8 mouse cellular contexts compared by ENCODE assay signal in the genomic region with DNA sequence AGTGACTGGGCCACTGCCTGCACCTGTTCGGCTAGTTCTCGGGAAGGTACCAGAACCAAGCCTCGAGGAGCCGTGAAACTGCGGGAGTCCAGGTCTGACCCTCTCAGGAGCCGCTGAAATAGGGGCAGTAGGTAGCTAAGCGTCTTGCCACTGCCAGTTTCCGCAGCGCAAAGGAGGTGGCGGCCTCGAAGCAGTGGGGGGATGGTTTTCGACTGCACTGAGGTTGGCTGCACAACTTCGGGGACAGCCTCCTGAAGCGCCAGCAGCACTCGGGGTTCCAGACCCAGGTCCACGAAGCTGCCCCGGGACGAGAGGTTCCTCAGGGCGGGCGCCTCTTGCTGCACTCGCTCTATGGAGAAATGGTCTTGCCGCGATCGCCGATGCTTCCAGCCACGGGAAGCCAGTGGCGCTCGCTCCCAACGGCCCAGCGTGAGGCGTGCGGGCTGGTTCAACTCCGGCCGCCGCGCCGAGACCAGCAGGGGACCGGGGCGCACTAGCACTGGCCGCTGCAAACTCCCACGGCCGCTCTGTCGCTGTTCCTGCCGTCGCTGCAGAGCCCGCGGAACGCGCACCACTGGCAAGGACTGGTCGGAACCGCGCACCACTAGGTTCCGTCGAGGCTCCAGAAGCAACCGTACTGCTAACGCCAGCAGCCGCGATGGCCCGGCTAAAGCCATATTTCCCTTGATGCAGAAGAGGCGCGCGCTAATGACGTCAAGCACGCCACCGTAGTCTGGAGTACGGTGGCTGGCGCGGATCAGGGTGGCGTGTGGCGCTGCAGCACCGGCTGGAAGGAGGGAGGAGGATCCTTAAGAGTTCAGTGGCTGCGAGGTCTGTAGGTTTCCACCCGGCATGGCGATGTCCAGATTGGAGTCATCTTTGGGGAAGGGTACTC. TPM values are rescaled to one million over a fixed set of nuclear protein-coding genes. Genes with fewer than 3 reads are reported as not detected.
A peak's percentile ranks its signal among the peaks of the same experiment; 100 is the strongest.
DNase-seq lines count a peak whose midpoint lies in the region; ATAC-seq lines count a peak whose summit lies in the region.

No protein-coding gene starts in this region.

- intact Hi-C loops in gastrocnemius, postnatal 14 days (cut with DNase I; ENCODE audit: low total_unique reads), result no loop called here
- intact Hi-C loops in left cerebral cortex, postnatal 14 days (cut with DNase I), result loop anchor here (5.0 kb wide), 1 partner anchor 74 kb away; a partner anchor contains a TSS

- H3K9me3 ChIP-seq in intestine, embryonic 14.5 days (ENCODE audit: control insufficient read depth, low read length), result no peaks in the 10 kb centered on the region

- H3K4me3 ChIP-seq in intestine, embryonic 14.5 days (ENCODE audit: low read depth, low read length), result peak overlapping the region; percentile 97

- H3K27ac ChIP-seq in intestine, embryonic 14.5 days (ENCODE audit: low read depth), result peak overlapping the region; percentile 57

- 1% methylated on average over 74 of the region's 74 CpGs for WGBS in intestine, embryonic 14.5 days

- H3K4me2 ChIP-seq in intestine, embryonic 14.5 days (ENCODE audit: low read length), result peak overlapping the region; percentile 85

- H3K27me3 ChIP-seq in intestine, embryonic 14.5 days (replicated peaks; ENCODE audit: control insufficient read depth, insufficient read depth, low read length), result no peaks in the 10 kb centered on the region

- DNase-seq in adrenal gland, adult (ENCODE audit: inconsistent age in 2 of 2, low spot score in 1 of 2), result peak; percentile 93 to 97
- DNase-seq in embryo, embryonic 10.5 days (ENCODE audit: low spot score), result peak; percentile 96
- DNase-seq in gastrocnemius, postnatal 14 days, result peak; percentile 92
- peak; percentile 96 for DNase-seq in intestine, embryonic 14.5 days (ENCODE audit: low spot score)
- DNase-seq in left cerebral cortex, postnatal 14 days (ENCODE audit: low spot score in 2 of 2), result peak; percentile 92 to 96
- peak; percentile 94 for DNase-seq in mesoderm, embryonic 11.5 days (ENCODE audit: low read depth, low spot score)
- DNase-seq in right cerebral cortex, postnatal 36 days (ENCODE audit: low spot score in 2 of 2), result peak; percentile 91 to 93
- DNase-seq in yolk sac, embryonic 10.5 days (ENCODE audit: low spot score), result peak; percentile 93

- H3K9ac ChIP-seq in intestine, embryonic 14.5 days (ENCODE audit: low read length), result peak overlapping the region; percentile 88

- peaks cover 8% of the 10 kb centered on the region for H3K4me1 ChIP-seq in intestine, embryonic 14.5 days (replicated peaks; ENCODE audit: control insufficient read depth, insufficient read depth, low read length)

- H3K36me3 ChIP-seq in intestine, embryonic 14.5 days (ENCODE audit: control insufficient read depth, insufficient read depth, low read length), result peaks cover 6% of the 10 kb centered on the region; the same call in 1 of the 2 replicates

- peak; percentile 97 for ATAC-seq in intestine, embryonic 14.5 days (replicated peaks; ENCODE audit: low FRiP score, low TSS enrichment, low read depth)

RNA-seq across cellular contexts. Expression of a gene that starts 0.7 kb away (rescaled TPM):
- total RNA-seq in gastrocnemius, postnatal 14 days (2021), result 1 to 10 TPM; 9.5 to 9.7 TPM
- 16.9 and 17.9 TPM in 2 replicates for polyA plus RNA-seq in intestine, embryonic 14.5 days (2014; fragmentation: Nextera tagmentation; extraction: Ambion mirVana)
- 10 to 100 TPM; 13.4 to 13.8 TPM for total RNA-seq in left cerebral cortex, postnatal 14 days (2021)

RNA-seq across cellular contexts. Expression of a gene that starts 5.2 kb away (rescaled TPM):
- not detected for total RNA-seq in gastrocnemius, postnatal 14 days (2021)
- not detected in 2 replicates for polyA plus RNA-seq in intestine, embryonic 14.5 days (2014; fragmentation: Nextera tagmentation; extraction: Ambion mirVana)
- not detected for total RNA-seq in left cerebral cortex, postnatal 14 days (2021)

RNA-seq across cellular contexts. Expression of a gene that starts 19.9 kb away (rescaled TPM):
- total RNA-seq in gastrocnemius, postnatal 14 days (2021), result 10 to 100 TPM in 1 of 2 experiments, 1 to 10 TPM in 1; 9.4 to 10.4 TPM
- 18.3 and 18.7 TPM in 2 replicates for polyA plus RNA-seq in intestine, embryonic 14.5 days (2014; fragmentation: Nextera tagmentation; extraction: Ambion mirVana)
- total RNA-seq in left cerebral cortex, postnatal 14 days (2021), result 10 to 100 TPM; 15.9 to 18.2 TPM

RNA-seq across cellular contexts. Expression of a gene that starts 31.8 kb away (rescaled TPM):
- total RNA-seq in gastrocnemius, postnatal 14 days (2021), result not detected
- polyA plus RNA-seq in intestine, embryonic 14.5 days (2014; fragmentation: Nextera tagmentation; extraction: Ambion mirVana), result not detected in 2 replicates
- total RNA-seq in left cerebral cortex, postnatal 14 days (2021), result not detected

RNA-seq across cellular contexts. Expression of a gene that starts 45.1 kb away (rescaled TPM):
- 10 to 100 TPM; 12.1 to 19.1 TPM for total RNA-seq in gastrocnemius, postnatal 14 days (2021)
- polyA plus RNA-seq in intestine, embryonic 14.5 days (2014; fragmentation: Nextera tagmentation; extraction: Ambion mirVana), result 27.8 and 28.6 TPM in 2 replicates
- 10 to 100 TPM; 19.2 to 21.3 TPM for total RNA-seq in left cerebral cortex, postnatal 14 days (2021)

Comparison
In these comparisons a context has a peak if more than half of its experiments do, and no peak if none do; other contexts are left out.
1. Peak in every context shown above with its lines: DNase-seq, ATAC-seq, H3K4me3 ChIP-seq and H3K27ac ChIP-seq.